Mouse (Mus musculus): ENCODE measurements around the gene Zc3h14. TPM values are rescaled to one million over a fixed set of nuclear protein-coding genes. Genes with fewer than 3 reads are reported as not detected.

The Zc3h14 gene
- polyA plus RNA-seq, 1 experiment: 35.9 TPM

DNA sequence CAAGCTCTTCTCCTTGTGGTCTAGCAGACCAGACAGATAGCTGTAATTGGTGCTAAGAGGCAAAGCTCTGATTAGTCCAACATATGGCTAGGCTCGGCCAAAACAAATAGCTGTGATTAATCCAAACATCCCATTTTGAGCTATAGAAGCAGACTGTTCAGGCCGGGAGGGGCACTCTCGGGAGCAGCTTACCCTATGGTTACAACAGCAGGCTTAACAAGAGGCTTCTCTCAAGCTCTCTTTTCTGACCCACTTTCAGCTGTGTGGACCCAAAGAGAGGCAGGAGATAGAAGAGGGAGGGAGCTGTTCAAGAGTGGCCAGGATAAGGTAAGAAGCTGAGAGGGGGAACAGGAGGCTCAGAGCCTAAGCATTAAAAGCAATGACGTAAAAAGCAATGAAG is 1.1 kb upstream of the Zc3h14 start:
- Histone ChIP-seq H3ac (ENCODE audit: control insufficient read depth, insufficient read length) (no peak overlapping the region), H3K27me3 (ENCODE audit: control insufficient read depth, insufficient read depth, insufficient read length) (no peaks in the 10 kb centered on the region), H3K4me3 (peak overlapping the region; percentile 34), H3K79me2 (ENCODE audit: control insufficient read depth, insufficient read depth) (peaks cover 34% of the 10 kb centered on the region), H3K36me3 (ENCODE audit: control insufficient read depth, insufficient read depth) (no peaks in the 10 kb centered on the region), H3K4me2 (ENCODE audit: low read depth) (no peak overlapping the region)
- TF ChIP-seq REST (IDR thresholded peaks at IDR 0.05; ENCODE audit: insufficient read depth, insufficient read length) (no peak), MYOG (IDR thresholded peaks at IDR 0.05; ENCODE audit: control insufficient read depth in 1 of 3, insufficient read depth in 1 of 3, insufficient read length in 2 of 3, low read depth in 2 of 3) (no peak), POLR2AphosphoS2 (IDR thresholded peaks at IDR 0.05; ENCODE audit: insufficient read length, low read depth) (no peak), E2F4 (IDR thresholded peaks at IDR 0.05; ENCODE audit: insufficient read depth) (no peak), MYOD1 (IDR thresholded peaks at IDR 0.05; ENCODE audit: control insufficient read depth in 1 of 3, insufficient read length in 2 of 3, low read depth in 2 of 3) (no peak), USF1 (IDR thresholded peaks at IDR 0.05; ENCODE audit: low read depth) (no peak), SRF (IDR thresholded peaks at IDR 0.05; ENCODE audit: control insufficient read depth, insufficient read length, low read depth) (no peak), MAX (IDR thresholded peaks at IDR 0.05; ENCODE audit: low read depth) (no peak), TCF3 (IDR thresholded peaks at IDR 0.05; ENCODE audit: insufficient read length, low read depth) (no peak), POLR2A (IDR thresholded peaks at IDR 0.05; ENCODE audit: insufficient read length, low read depth) (no peak), CEBPB (IDR thresholded peaks at IDR 0.05; ENCODE audit: insufficient read depth, poor library complexity, severe bottlenecking) (no peak), TCF12 (IDR thresholded peaks at IDR 0.05; ENCODE audit: insufficient read depth, poor library complexity, severe bottlenecking) (no peak)

DNA sequence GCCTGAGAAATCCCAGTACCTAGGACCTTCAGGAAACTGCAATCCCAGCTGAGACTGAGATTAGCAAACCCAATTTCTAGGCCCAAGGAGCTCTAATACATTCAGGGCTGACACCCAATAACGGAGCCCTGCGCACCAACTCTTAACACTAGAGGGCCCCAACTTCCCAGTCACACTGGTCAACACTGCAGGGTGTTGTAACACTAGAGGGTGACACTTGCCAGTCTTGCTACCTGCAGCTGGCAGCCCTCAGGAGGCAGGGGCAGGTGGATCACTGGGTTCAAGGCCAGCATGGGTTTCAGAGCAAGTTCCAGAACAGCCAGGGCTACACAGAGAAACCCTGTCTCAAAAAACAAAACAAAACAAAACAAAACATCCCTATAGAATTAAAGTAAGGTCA is 633 bp upstream of the Zc3h14 start:
- H3K4me3 ChIP-seq: peak overlapping the region; percentile 34
- H3K36me3 ChIP-seq (ENCODE audit: control insufficient read depth, insufficient read depth): no peaks in the 10 kb centered on the region
- H3K27me3 ChIP-seq (ENCODE audit: control insufficient read depth, insufficient read depth, insufficient read length): no peaks in the 10 kb centered on the region
- H3K79me2 ChIP-seq (ENCODE audit: control insufficient read depth, insufficient read depth): peaks cover 39% of the 10 kb centered on the region
- peak overlapping the region; percentile 70 for H3K4me2 ChIP-seq (ENCODE audit: low read depth)
- TF ChIP-seq MYOD1 (IDR thresholded peaks at IDR 0.05; ENCODE audit: control insufficient read depth in 1 of 3, insufficient read length in 2 of 3, low read depth in 2 of 3) (peak in 2 of 3 experiments; percentile 19 to 51), REST (IDR thresholded peaks at IDR 0.05; ENCODE audit: insufficient read depth, insufficient read length) (no peak), POLR2AphosphoS2 (IDR thresholded peaks at IDR 0.05; ENCODE audit: insufficient read length, low read depth) (no peak), CEBPB (IDR thresholded peaks at IDR 0.05; ENCODE audit: insufficient read depth, poor library complexity, severe bottlenecking) (no peak), E2F4 (IDR thresholded peaks at IDR 0.05; ENCODE audit: insufficient read depth) (no peak), MYOG (IDR thresholded peaks at IDR 0.05; ENCODE audit: control insufficient read depth in 1 of 3, insufficient read depth in 1 of 3, insufficient read length in 2 of 3, low read depth in 2 of 3) (peak in 2 of 3 experiments; percentile 35 to 38), TCF3 (IDR thresholded peaks at IDR 0.05; ENCODE audit: insufficient read length, low read depth) (no peak), SRF (IDR thresholded peaks at IDR 0.05; ENCODE audit: control insufficient read depth, insufficient read length, low read depth) (no peak), USF1 (IDR thresholded peaks at IDR 0.05; ENCODE audit: low read depth) (no peak)
- H3ac ChIP-seq (ENCODE audit: control insufficient read depth, insufficient read length): no peak overlapping the region

DNA sequence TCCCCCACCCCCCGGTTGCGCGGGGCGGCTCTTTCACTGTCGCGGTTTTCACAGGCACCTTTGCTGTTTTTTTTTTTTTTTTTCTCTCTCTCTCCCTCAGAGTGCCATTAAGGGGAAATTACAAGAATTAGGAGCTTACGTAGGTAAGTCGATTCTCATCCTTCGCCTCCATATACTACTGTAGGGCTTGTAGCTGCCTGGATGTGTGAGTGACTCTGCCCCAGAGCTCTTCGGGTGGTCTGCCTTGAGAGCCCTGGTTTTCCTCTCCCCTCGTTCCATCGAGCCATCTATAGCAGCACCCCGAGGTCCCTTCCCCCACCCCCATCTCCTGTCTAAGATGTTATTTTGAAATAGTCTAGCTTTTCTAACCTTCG is 603 bp downstream of the Zc3h14 start:
- TF ChIP-seq SRF (IDR thresholded peaks at IDR 0.05; ENCODE audit: control insufficient read depth, insufficient read length, low read depth): no peak
- no peak for TF ChIP-seq E2F4 (IDR thresholded peaks at IDR 0.05; ENCODE audit: insufficient read depth)
- TF ChIP-seq USF1 (IDR thresholded peaks at IDR 0.05; ENCODE audit: low read depth): no peak
- TF ChIP-seq MYOD1 (IDR thresholded peaks at IDR 0.05; ENCODE audit: control insufficient read depth in 1 of 3, insufficient read length in 2 of 3, low read depth in 2 of 3): no peak
- no peak for TF ChIP-seq POLR2A (IDR thresholded peaks at IDR 0.05; ENCODE audit: insufficient read length, low read depth)
- TF ChIP-seq TCF3 (IDR thresholded peaks at IDR 0.05; ENCODE audit: insufficient read length, low read depth): no peak
- TF ChIP-seq TCF12 (IDR thresholded peaks at IDR 0.05; ENCODE audit: insufficient read depth, poor library complexity, severe bottlenecking): no peak
- TF ChIP-seq MAX (IDR thresholded peaks at IDR 0.05; ENCODE audit: low read depth): no peak
- TF ChIP-seq REST (IDR thresholded peaks at IDR 0.05; ENCODE audit: insufficient read depth, insufficient read length): no peak
- no peak for TF ChIP-seq CEBPB (IDR thresholded peaks at IDR 0.05; ENCODE audit: insufficient read depth, poor library complexity, severe bottlenecking)
- no peak for TF ChIP-seq MYOG (IDR thresholded peaks at IDR 0.05; ENCODE audit: control insufficient read depth in 1 of 3, insufficient read depth in 1 of 3, insufficient read length in 2 of 3, low read depth in 2 of 3)
- no peak for TF ChIP-seq POLR2AphosphoS2 (IDR thresholded peaks at IDR 0.05; ENCODE audit: insufficient read length, low read depth)
- no peaks in the 10 kb centered on the region for H3K36me3 ChIP-seq (ENCODE audit: control insufficient read depth, insufficient read depth)
- no peaks in the 10 kb centered on the region for H3K27me3 ChIP-seq (ENCODE audit: control insufficient read depth, insufficient read depth, insufficient read length)
- H3K4me3 ChIP-seq: peak overlapping the region; percentile 34
- peaks cover 52% of the 10 kb centered on the region for H3K79me2 ChIP-seq (ENCODE audit: control insufficient read depth, insufficient read depth)
- H3ac ChIP-seq (ENCODE audit: control insufficient read depth, insufficient read length): peak overlapping the region; percentile 77
- H3K4me2 ChIP-seq (ENCODE audit: low read depth): peak overlapping the region; percentile 78

DNA sequence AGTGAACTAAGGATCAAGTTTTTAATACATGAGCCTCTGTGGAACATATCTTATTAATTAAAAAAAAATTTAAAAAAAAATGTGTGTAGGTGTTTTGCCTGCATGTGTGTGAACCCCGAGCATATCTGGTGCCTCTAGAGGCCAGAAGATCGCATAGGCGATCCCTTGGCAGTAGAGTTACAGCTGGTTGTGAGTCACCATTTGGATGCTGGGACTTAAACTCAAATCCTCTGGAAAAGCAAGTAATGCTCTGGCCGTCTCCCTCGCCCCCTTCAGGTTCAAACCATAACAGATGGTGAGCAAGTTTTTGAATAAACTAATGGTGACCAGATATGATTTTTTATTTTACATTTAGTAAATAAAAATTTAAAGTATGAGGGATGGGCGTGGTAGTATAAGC is 10.9 kb downstream of the Zc3h14 start:
- Histone ChIP-seq H3ac (ENCODE audit: control insufficient read depth, insufficient read length) (no peak overlapping the region), H3K27me3 (ENCODE audit: control insufficient read depth, insufficient read depth, insufficient read length) (no peaks in the 10 kb centered on the region), H3K36me3 (ENCODE audit: control insufficient read depth, insufficient read depth) (peaks cover 79% of the 10 kb centered on the region), H3K4me3 (no peak overlapping the region), H3K79me2 (ENCODE audit: control insufficient read depth, insufficient read depth) (peaks cover 32% of the 10 kb centered on the region), H3K4me2 (ENCODE audit: low read depth) (no peak overlapping the region)
- TF ChIP-seq MYOG (IDR thresholded peaks at IDR 0.05; ENCODE audit: control insufficient read depth in 1 of 3, insufficient read depth in 1 of 3, insufficient read length in 2 of 3, low read depth in 2 of 3): no peak
- no peak for TF ChIP-seq E2F4 (IDR thresholded peaks at IDR 0.05; ENCODE audit: insufficient read depth)
- no peak for TF ChIP-seq MYOD1 (IDR thresholded peaks at IDR 0.05; ENCODE audit: control insufficient read depth in 1 of 3, insufficient read length in 2 of 3, low read depth in 2 of 3)

DNA sequence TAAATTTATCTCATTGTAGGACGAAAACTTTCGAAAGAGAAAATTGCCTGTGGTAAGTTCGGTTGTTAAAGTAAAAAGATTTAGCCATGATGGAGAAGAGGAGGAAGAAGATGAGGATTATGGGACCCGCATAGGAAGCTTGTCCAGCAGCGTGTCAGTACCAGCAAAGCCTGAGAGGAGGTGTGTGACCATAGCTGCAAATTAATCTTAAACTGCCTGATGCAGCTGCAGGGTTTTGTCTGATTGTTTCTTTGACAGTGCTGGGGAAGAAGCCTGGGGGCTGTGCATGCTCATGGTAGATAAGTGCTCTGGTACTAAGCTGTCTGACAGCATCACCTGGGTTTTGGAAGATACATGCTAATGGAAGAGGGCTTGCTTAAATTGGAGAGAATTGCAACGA is 12.9 kb downstream of the Zc3h14 start:
- Histone ChIP-seq H3K36me3 (ENCODE audit: control insufficient read depth, insufficient read depth) (peaks cover 70% of the 10 kb centered on the region), H3K79me2 (ENCODE audit: control insufficient read depth, insufficient read depth) (peaks cover 11% of the 10 kb centered on the region), H3ac (ENCODE audit: control insufficient read depth, insufficient read length) (no peak overlapping the region), H3K4me3 (no peak overlapping the region), H3K27me3 (ENCODE audit: control insufficient read depth, insufficient read depth, insufficient read length) (no peaks in the 10 kb centered on the region), H3K4me2 (ENCODE audit: low read depth) (no peak overlapping the region)
- TF ChIP-seq POLR2AphosphoS2 (IDR thresholded peaks at IDR 0.05; ENCODE audit: insufficient read length, low read depth) (no peak), CEBPB (IDR thresholded peaks at IDR 0.05; ENCODE audit: insufficient read depth, poor library complexity, severe bottlenecking) (no peak), TCF3 (IDR thresholded peaks at IDR 0.05; ENCODE audit: insufficient read length, low read depth) (no peak), POLR2A (IDR thresholded peaks at IDR 0.05; ENCODE audit: insufficient read length, low read depth) (no peak)

Measured in myocyte (in vitro differentiated cells).